Mouse (Mus musculus): ENCODE results near the gene Sms.

DNA sequence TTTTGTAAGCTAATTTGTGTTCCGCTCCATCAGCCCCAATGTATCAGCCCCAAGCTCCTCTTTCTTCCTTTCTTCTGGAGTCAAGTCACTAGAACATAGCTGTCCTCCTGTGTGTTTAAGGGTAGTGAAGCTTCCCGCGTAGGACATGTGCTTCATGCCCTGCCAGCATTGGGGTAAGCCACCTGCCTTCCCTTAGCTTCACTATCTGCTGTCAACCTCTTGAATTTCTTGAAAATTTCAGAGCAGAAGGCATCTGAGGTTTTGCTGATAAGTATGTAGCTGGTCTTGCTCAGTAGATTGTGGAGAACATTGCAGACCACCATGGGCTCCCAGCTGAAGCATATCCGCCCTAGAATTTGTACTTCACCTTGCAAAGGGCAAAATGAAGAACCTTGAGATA is 1.1 kb upstream of the Sms start:
- TF ChIP-seq CTCF (IDR thresholded peaks at IDR 0.05; ENCODE audit: control insufficient read depth, insufficient read depth, insufficient replicate concordance, low read depth, low read length): no peak
- TF ChIP-seq POLR2A (IDR thresholded peaks at IDR 0.05; ENCODE audit: control insufficient read depth, low read depth, low read length): no peak

All from testis, adult 2 months (tissue).